Mouse (Mus musculus): ENCODE measurements around the gene Pafah1b3. TPM values are rescaled to one million over a fixed set of nuclear protein-coding genes. Genes with fewer than 3 reads are reported as not detected.
A peak's percentile ranks its signal among the peaks of the same experiment; 100 is the strongest.
"Not testable (repeated sequence)": the region's sequence is repeated elsewhere in the genome, so short reads cannot be mapped to it uniquely, and the experiment has no call there.

Gene Pafah1b3
- polyA plus RNA-seq, 1 experiment, result 47.8 TPM

DNA sequence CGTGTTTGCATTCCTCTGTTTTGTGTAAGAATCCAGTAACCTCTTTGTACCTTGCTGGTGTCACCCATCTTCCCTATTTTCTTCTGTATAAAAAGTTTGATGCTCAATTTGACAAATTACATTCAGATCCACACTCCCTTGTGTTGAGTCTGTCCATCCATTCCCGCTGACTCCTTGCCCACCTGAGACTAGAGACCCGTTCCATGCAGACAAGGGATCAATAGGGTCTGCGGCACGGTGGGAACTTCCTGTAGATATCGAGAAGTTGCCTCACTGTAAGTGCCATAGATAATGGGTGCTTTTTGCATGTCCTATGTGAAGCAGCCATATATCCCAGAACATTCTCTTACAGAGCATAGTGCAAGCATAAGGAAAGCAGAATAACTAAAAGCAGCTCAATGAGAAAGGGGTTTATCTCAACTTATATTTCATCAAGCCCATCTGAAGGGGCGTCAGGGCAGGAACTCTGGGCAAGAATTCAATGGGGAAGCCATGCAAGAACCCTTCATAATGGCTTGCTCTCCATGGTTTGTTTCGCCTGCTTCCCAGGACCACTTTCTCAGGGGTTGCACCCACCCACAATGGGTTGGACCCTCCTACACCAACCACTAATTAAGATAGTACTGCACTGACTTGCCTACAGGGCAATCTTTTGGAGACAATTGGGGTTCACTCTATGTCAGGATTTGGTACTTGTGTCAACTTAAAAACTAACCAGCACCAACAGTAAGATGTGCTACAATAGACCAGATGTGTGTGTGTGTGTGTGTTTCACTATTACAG lies 31.4 kb downstream of the Pafah1b3 start:
- Histone ChIP-seq H3K9me3 (replicated peaks; ENCODE audit: control insufficient read depth, insufficient read depth, low read length, poor library complexity, severe bottlenecking) (no peaks in the 10 kb centered on the region), H3K27me3 (ENCODE audit: control insufficient read depth, insufficient read depth, low read length, poor library complexity, severe bottlenecking) (no peaks in the 10 kb centered on the region), H3K27ac (ENCODE audit: insufficient read depth, low read length) (peak overlapping the region; percentile 70; the same call in 1 of the 2 replicates), H3K36me3 (ENCODE audit: control insufficient read depth, insufficient read depth, low read length, poor library complexity, severe bottlenecking) (no peaks in the 10 kb centered on the region), H3K4me3 (ENCODE audit: low read depth, low read length) (no peak overlapping the region), H3K4me1 (ENCODE audit: control insufficient read depth, insufficient read depth, low read length) (peaks cover 5% of the 10 kb centered on the region), H3K9ac (ENCODE audit: low read depth, poor library complexity, severe bottlenecking) (peak overlapping the region; percentile 75)
- TF ChIP-seq CTCF (IDR thresholded peaks at IDR 0.05; ENCODE audit: low read depth, low read length) (no peak), EP300 (IDR thresholded peaks at IDR 0.05; ENCODE audit: insufficient read depth, low read depth, low read length) (no peak), POLR2A (IDR thresholded peaks at IDR 0.05; ENCODE audit: insufficient read depth, low read length) (no peak)

DNA sequence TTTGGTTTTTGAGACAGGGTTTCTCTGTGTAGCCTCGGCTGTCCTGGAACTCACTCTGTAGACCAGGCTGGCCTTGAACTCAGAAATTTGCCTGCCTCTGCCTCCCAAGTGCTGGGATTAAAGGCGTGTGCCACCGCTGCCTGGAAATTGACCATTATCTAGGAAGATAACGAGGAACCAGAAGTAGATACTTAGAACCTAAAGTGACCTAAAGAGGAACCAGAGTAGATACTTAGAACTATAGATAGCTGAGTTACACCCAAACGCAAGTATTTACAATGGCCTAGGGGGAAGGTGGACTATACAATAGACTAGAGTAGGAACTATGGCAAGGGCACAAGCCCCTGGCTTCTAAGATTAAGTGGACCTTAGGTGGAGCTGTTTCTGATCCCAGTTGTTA lies 32.0 kb downstream of the Pafah1b3 start:
- not testable (repeated sequence) for H3K27me3 ChIP-seq (ENCODE audit: control insufficient read depth, insufficient read depth, low read length, poor library complexity, severe bottlenecking); H3K9ac ChIP-seq (ENCODE audit: low read depth, poor library complexity, severe bottlenecking); H3K36me3 ChIP-seq (ENCODE audit: control insufficient read depth, insufficient read depth, low read length, poor library complexity, severe bottlenecking); H3K4me3 ChIP-seq (ENCODE audit: low read depth, low read length); H3K27ac ChIP-seq (ENCODE audit: insufficient read depth, low read length); H3K4me1 ChIP-seq (ENCODE audit: control insufficient read depth, insufficient read depth, low read length); H3K9me3 ChIP-seq (replicated peaks; ENCODE audit: control insufficient read depth, insufficient read depth, low read length, poor library complexity, severe bottlenecking)

DNA sequence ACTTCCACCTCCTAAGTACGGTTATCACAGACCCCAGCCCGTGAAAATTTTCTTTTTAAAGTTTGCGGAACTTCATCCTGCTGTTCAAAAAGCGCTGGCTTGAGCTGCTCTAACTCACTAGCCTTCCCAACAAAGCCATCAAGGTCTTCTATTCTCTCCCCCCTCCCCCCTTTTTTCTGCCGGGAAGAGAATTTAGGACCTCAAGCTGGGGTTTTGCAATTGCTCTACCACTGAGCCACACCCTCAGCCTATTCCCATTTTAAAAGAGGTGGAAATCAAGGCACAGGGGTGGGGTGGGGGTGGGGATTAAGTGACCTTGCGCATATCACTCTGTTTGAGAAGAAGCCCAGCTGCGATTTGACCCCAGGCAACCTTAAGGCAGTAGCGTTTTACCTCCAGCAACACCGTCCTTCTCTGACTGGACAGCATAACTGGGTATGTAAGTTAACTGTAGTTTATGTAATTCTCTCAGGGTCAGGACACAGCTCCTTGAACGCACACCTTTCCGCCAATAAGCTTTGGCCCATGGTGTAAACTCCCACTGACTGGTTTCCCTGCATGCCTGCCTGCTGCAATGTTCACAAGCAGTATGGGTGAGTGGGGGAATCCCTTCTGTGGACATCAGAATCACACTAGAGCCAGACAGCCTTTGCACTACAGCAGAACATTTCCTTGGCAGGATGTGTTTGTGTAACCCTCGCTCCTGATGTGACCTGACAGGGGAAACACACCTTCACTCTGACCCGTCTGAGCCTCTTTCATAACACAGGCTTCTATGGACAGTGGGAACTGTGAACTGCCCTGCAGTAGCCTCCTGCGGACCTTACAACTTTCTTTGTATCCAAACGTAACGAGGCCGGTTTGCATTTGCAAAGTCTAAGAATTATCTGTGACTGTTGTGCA lies 33.6 kb downstream of the Pafah1b3 start:
- H3K27me3 ChIP-seq (ENCODE audit: control insufficient read depth, insufficient read depth, low read length, poor library complexity, severe bottlenecking), result no peaks in the 10 kb centered on the region
- no peaks in the 10 kb centered on the region for H3K9me3 ChIP-seq (replicated peaks; ENCODE audit: control insufficient read depth, insufficient read depth, low read length, poor library complexity, severe bottlenecking)
- TF ChIP-seq POLR2A (IDR thresholded peaks at IDR 0.05; ENCODE audit: insufficient read depth, low read length) (no peak), EP300 (IDR thresholded peaks at IDR 0.05; ENCODE audit: insufficient read depth, low read depth, low read length) (peak; percentile 96), CTCF (IDR thresholded peaks at IDR 0.05; ENCODE audit: low read depth, low read length) (no peak)
- H3K27ac ChIP-seq (ENCODE audit: insufficient read depth, low read length), result peak overlapping the region; percentile 96
- H3K4me3 ChIP-seq (ENCODE audit: low read depth, low read length), result peak overlapping the region; percentile 56
- peak overlapping the region; percentile 46 for H3K9ac ChIP-seq (ENCODE audit: low read depth, poor library complexity, severe bottlenecking)
- peaks cover 5% of the 10 kb centered on the region for H3K4me1 ChIP-seq (ENCODE audit: control insufficient read depth, insufficient read depth, low read length)
- H3K36me3 ChIP-seq (ENCODE audit: control insufficient read depth, insufficient read depth, low read length, poor library complexity, severe bottlenecking), result no peaks in the 10 kb centered on the region

DNA sequence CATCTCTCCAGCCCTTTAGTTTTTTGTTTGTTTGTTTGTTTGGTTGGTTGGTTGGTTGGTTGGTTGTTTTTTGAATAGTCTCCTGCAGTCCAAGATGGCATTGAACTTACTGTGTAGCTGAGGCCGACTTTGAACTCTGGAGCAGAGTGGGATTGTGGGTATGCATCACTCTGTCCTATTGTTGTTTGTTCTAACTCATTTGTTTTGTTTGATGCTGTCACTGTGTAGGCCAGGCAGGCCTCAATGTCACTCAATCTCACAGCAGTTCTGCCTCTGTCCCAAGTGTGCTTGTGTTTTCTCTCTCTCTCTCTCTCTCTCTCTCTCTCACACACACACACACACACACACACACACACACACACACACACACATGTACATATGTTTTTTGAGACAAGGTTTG lies 35.9 kb downstream of the Pafah1b3 start:
- Histone ChIP-seq H3K27me3 (ENCODE audit: control insufficient read depth, insufficient read depth, low read length, poor library complexity, severe bottlenecking) (no peaks in the 10 kb centered on the region), H3K27ac (ENCODE audit: insufficient read depth, low read length) (peak overlapping the region; percentile 79)
- no peak for TF ChIP-seq CTCF (IDR thresholded peaks at IDR 0.05; ENCODE audit: low read depth, low read length)
- no peak for TF ChIP-seq EP300 (IDR thresholded peaks at IDR 0.05; ENCODE audit: insufficient read depth, low read depth, low read length)
- no peak for TF ChIP-seq POLR2A (IDR thresholded peaks at IDR 0.05; ENCODE audit: insufficient read depth, low read length)

DNA sequence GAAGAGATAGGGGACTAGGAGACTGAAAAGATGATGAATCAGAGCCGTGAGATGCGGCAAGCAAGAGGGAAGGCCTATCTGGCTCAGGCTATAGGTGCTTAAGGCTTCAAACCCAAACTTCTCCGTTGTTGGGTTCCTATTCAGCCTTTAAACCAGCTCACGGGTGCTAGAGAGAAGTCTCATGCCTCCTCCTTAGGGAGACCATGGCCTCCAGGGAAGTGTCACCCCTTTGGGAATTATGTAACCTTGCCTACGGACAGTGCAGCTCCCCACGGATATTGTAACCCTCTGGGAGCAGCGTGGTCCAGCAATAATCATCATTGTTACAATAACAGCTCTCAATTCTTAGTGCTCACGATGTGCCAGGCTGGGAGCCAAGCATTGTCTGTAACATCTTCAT lies 46.0 kb downstream of the Pafah1b3 start:
- Histone ChIP-seq H3K36me3 (ENCODE audit: control insufficient read depth, insufficient read depth, low read length, poor library complexity, severe bottlenecking) (no peaks in the 10 kb centered on the region), H3K9ac (ENCODE audit: low read depth, poor library complexity, severe bottlenecking) (peak overlapping the region; percentile 99), H3K27ac (ENCODE audit: insufficient read depth, low read length) (peak overlapping the region; percentile 76), H3K4me1 (ENCODE audit: control insufficient read depth, insufficient read depth, low read length) (peaks cover under 1% of the 10 kb centered on the region), H3K9me3 (replicated peaks; ENCODE audit: control insufficient read depth, insufficient read depth, low read length, poor library complexity, severe bottlenecking) (no peaks in the 10 kb centered on the region), H3K4me3 (ENCODE audit: low read depth, low read length) (peak overlapping the region; percentile 51), H3K27me3 (ENCODE audit: control insufficient read depth, insufficient read depth, low read length, poor library complexity, severe bottlenecking) (no peaks in the 10 kb centered on the region)
- TF ChIP-seq CTCF (IDR thresholded peaks at IDR 0.05; ENCODE audit: low read depth, low read length), result no peak
- TF ChIP-seq EP300 (IDR thresholded peaks at IDR 0.05; ENCODE audit: insufficient read depth, low read depth, low read length), result no peak
- no peak for TF ChIP-seq POLR2A (IDR thresholded peaks at IDR 0.05; ENCODE audit: insufficient read depth, low read length)

More for the DNA sequence above, 35.9 kb downstream of the Pafah1b3 start:
- Histone ChIP-seq H3K4me3 (ENCODE audit: low read depth, low read length) (no peak overlapping the region), H3K36me3 (ENCODE audit: control insufficient read depth, insufficient read depth, low read length, poor library complexity, severe bottlenecking) (no peaks in the 10 kb centered on the region), H3K4me1 (ENCODE audit: control insufficient read depth, insufficient read depth, low read length) (peaks cover 5% of the 10 kb centered on the region), H3K9ac (ENCODE audit: low read depth, poor library complexity, severe bottlenecking) (no peak overlapping the region), H3K9me3 (replicated peaks; ENCODE audit: control insufficient read depth, insufficient read depth, low read length, poor library complexity, severe bottlenecking) (no peaks in the 10 kb centered on the region)

All from ES-Bruce4 (cell line).